Mouse (Mus musculus) heart, adult 9 months (tissue): ENCODE results near the gene Igf2bp3.
A peak's percentile ranks its signal among the peaks of the same experiment; 100 is the strongest.
"Not testable (repeated sequence)": the region's sequence is repeated elsewhere in the genome, so short reads cannot be mapped to it uniquely, and the experiment has no call there.

Experiments
- DNase-seq, 2 experiments: peaks; one replicate each; pipeline ENCODE4 v3.0.0; 2022; ENCODE audit warnings: low spot score in 2 of 2

Gene Igf2bp3

DNA sequence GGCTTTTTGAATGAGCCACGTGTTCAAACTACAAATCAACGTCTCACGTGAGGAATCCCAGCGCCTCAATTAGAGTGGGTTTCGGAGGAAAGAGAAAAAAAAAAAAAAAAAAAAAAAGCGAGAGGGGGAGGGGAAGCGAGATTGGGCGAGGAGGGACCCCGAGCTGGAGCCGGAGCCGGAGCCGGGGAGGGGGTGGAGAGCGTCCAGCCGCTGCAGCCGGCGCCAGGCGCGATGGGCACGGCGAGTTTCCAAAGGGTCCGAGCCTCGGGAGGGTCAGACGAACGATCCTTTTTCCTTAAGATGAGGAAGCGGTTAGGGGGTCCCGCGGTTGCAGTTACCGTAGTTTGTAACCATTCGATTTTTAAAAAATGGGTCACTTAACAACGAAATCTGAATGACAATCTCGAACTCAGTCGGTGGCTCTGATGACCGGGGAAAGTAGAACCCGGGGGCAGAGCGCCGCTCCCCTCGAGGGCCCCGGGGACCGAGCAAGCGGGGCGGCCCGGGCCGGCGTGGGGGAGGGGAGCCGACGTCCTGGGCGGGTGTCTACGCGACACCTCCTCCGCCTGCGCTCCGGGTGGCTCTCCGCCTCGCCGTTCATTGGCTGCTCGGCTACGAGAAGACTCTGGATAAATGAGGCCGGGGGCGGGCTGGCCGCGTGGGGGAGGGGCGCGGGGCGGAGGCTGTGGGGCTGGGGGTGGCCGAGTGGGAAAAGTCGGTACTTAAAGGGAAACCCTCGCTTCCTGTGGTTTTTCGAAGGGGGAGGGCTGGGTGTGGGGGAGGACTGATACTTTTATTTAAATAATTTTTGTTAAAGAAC is at the start of gene Igf2bp3:
Gene Igf2bp3, minus strand, starts transcription at position 30 of the 820 bp plus-strand sequence.
- no peak for DNase-seq

DNA sequence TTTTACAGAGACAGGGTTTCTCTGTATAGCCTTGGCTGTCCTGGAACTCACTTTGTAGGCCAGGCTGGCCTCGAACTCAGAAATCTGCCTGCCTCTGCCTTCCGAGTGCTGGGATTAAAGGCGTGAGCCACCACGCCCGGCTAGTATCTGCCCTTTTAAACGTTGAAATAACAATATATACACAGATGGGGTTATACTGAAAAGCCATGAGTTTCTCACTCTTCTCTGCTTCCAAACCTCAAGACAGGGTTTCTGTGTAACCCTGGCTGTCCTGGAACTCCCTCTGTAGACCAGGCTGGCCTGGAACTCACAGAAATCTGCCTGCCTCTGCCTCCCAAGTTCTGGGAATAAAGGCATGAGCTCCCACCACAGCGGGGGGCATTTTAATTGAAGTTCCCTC is 49.7 kb upstream of the Igf2bp3 start:
- not testable (repeated sequence) for DNase-seq

DNA sequence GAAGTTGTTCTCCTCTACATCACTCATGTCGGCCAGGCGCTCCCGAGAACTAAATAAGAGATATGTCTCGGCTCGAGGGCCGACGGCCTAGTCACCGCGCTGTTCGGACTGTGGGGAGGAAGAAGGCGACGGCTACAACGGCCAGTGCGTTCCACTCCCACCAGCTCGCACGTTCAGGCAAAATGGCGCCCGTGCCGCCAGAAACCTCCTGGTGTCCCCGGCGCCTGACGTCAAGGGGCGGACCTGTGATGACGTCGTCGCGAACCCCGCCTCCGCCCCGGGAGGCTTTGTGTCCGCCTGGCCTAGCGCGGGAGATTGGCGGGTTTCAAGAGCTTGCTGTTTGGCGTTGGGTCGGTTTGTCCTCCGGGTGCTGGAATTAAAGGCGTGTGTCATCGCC is 49.1 kb upstream of the Igf2bp3 start, which contains the start of gene Tra2a:
Gene Tra2a, minus strand, starts transcription at position 187 of the 397 bp plus-strand sequence.
- peak; percentile 95 to 98 for DNase-seq

DNA sequence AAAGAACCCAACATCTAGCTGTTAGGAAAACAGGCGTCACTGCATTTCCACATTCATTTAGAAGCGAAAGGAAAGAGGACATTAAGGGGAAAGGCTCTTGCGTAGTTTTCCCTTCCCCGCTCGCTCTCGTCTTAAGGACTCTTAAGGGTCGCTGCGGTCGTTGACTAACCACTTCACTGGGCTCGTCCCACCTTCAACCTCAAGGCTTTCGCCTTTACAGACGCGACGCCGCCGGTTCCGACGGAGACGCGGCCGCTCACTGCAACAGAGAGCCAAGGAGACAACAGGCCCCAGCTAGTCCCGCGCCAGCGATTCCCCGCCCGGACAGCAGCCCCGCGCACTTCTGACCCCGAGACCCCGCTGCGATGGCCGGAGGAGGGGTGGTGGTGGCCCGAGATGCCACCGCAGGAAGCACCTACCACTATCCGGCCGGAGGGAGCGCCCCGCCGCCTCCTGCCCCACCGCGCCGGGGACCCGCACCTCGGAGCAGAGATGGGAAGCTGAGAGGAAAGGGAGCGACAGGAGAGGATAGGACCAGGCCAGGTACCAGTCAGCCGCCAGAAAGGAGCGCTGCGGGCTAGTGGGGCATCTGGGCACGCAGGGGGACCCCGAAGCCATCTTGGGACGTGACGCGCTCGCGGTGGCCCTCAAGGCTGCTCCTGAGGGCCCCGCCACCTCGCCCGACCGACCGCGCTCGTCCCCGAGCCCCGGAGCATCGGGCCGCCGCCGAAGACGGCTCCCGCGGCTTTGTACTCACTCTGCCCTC is 48.5 kb upstream of the Igf2bp3 start:
- DNase-seq: peak in 1 of 2 experiments; percentile 41

DNA sequence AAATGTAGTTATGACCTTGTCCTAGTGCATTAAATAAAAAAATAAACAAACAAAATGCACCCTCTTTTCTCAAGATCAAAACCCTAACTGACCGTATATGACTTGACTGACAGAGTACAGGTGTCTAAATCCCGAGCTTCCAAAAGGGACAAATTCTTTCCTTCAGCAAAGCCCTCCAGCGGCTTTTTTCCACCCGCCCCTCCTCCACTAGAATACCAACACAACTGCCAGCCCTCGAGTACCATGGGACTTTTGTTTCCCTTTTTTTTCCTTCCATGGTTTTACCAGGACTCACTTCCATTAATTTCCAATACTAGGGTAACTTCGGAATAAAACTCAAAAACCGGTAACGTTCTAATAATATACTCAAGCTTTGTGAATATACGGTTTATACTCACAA is 47.7 kb upstream of the Igf2bp3 start:
- DNase-seq: peak in 1 of 2 experiments; percentile 6

DNA sequence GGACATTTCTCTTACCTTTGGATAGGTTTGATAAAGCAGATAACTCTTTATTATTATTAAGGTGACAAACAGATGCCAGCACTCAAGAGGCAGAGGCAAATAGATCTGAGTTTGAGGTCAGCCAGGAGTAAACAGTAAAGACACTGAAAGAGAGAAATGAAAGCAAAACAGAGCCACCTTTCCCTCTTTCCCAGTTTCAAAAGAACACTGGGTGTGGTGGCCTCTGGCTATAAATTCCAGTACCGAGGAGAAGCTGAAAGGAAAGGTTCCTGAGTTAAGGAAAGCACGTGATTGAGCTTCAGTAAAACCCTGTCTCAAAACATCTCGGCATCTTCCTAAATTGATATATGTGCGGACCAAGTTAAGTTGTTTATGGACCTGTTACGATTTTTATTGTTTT is 45.0 kb upstream of the Igf2bp3 start:
- no peak for DNase-seq

DNA sequence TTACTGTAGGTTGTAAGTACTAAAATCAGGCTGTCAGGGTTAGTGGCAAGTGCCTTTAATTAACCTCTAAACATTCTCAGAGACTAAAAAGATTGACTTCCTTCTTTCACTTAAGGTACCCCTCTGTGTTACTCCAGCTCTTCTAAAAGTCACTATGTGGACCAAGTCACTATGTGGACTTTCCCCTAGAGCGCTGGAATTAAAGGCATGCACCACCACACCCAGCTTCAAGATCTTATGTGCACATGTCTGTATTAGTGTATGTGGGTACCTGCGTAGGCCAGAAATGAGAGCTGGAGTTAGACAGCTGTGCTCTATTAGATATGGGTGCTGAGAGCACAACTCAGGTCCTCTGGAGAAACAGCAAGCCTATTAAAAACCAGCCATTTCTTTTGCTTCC is 43.1 kb upstream of the Igf2bp3 start:
- no peak for DNase-seq

DNA sequence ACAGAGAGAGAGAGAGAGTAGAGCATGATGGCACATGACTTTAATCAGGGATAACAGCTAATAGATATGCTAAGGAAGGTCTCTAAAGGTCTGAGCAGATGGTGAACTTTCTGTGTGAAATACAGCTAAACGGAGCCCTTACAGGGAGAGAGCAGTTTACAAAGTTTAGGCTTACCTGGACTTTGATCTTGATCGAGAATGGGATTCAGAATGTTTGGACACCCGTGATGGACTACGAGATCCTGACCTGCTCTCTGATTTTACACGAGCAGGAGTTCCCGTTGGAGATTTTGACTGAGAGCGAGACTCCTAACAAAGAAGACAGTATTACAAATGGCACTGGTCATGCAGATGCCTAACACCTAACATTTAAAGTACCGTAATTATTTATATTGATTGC is 37.5 kb upstream of the Igf2bp3 start:
- DNase-seq: no peak

DNA sequence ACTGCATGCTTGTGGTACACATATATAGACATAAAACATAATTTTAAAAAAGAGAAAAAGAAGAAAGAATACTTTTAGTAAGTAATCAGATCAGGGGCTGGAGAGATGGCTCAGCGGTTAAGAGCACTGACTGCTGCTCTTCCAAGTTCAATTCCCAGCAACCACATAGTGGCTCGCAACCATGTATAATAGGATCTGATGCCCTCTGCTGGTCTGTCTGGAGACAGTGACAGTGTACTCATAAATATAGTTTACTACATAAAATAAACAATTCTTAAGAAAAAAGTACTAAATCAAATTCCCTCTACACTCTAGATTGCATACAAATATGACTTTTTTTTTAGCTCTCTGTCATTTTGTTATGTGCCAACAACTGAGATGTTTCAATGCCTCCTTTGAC is 36.4 kb upstream of the Igf2bp3 start:
- no peak for DNase-seq

DNA sequence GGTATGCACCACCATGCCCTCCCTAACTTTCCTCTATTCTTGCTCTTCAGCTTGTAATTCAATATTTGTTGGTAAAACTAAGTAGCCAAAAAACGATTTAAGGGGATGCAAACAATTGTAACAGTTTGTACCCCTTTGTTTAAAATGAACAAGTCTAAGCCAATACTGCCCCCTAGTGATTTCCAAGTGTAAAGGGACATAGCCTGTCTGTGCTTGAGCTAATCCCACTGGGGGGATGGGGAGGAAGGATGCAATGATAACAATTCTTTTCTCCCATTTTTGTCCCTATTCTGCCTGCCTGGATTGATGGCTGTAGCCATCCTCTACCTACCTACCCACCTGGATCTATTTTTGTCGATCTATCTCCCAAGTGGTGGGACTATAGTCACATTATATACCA is 32.5 kb upstream of the Igf2bp3 start:
- DNase-seq: peak in 1 of 2 experiments; percentile 13

DNA sequence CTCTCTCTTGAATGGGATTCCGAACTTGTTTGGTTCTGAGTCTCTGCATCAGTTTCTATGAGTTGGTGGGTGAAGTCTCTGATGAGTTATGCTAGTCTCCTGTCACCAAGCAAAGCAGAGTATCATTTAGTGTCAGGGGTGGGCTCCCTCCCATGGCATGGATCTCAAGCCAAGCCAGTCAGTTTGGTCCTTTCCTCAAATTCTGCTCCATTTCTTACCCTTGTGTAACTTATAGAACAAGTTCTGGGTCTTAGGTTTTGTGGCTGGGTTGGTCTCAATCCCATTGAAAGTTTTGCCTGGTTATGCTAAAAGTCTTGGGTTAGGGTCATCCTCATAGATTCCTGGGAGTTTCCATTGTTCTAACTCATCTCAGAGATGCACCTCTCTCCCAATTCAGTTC is 27.6 kb upstream of the Igf2bp3 start:
- DNase-seq: no peak

DNA sequence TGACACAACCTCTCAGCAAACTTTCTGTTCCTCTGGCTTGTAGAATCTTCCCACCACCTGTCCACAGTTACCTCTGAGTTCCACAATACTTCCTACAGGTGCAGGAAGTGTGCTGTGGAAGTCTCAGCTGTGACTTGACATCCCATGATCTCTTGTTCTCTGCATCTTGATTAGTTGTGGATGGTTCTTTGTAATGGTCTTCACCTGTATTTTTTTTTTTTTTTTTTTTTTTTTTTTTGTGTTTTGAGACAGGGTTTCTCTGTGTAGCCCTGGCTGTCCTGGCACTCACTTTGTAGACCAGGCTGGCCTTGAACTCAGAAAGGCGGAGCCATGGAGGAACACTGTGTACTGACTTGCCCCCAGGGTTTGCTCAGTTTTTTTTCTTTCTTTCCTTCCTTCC is 26.8 kb upstream of the Igf2bp3 start:
- no peak for DNase-seq

DNA sequence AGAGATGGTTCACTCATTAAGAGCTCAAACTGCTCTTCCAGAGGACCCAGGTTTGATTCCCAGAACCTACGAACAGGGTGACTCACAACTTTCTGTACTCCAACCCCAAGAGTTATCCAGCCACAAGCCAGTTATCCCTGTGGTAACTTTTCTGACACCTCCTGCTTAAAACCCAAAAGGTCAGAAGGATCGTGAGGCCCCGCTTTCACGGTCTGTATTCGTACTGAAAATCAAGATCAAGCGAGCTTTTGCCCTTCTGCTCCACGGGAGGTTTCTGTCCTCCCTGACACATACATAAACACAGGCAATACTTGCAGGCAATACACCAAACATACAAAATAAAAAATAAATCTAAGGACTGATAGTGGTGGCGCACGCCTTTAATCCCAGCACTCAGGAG is 21.6 kb upstream of the Igf2bp3 start:
- DNase-seq: peak; percentile 98 to 100

DNA sequence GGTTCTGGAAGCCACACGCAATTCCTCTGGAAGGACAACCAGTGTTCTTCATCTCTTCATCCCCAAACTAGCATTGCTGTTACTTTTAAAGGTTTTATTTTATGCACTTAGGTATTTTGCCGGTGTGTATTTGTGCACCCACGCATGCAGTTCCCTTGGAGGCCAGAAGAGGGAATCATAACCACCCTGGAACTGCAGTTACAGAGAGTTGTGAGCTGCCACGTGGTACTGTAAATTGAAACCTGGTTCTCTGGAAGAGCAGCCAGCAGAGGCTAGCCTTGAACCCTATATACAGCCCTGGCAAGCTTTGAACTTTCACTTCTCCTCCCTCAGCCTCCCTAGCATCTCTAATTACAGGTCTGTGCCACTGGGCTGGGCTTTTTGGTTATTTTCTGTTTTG is 18.6 kb upstream of the Igf2bp3 start:
- DNase-seq: no peak

DNA sequence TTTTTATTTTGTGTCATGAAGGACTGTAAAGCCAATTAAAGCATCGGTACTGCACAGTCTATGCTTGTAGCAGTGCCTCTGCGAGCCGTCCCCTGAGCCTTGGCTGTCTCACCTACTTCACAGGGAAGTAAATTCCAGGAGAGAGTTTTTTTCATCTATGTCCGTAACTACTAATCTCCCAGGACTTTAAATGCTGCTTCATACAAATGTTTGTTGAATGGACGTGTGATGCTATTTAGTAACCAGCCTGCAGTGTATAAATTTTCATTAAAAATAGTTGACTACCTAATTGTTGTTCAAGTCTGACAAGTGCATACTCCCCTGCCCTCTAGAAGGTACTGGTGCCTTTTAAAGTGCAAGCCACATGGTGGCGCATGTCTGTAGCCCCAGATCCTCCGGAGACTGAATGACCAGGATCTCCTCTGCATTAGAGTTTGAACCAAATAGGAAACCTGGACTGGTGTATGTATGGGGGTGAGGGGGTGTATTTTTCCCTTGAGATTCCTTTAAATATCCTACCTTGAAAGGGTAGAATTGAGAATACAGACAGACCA is 13.4 kb upstream of the Igf2bp3 start:
- no peak for DNase-seq

DNA sequence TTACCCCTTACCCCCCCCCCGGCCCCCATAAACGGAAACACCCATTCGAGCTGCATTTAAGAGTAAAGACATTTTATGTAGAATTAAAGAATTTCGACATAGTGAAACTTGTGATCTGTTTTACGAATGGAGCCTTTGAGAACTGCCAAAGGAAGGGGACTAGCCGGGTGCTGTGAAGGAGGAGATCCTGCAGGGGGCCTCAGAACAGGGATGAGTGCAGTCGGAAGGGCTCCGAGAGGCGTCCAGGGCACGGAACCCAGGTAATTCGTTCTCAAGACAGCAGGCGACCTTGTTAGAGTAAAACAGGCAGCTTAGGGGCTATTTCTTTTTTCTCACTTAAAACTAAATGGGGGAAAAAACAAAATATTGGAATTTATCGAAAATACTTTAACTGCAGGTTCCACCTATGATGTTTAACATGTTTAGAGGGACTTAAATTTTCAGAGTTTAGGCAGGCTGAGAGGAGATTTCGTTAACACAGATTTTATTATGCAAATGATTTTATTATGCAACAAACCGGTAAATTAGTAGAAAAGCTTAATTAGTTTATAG is 12.5 kb upstream of the Igf2bp3 start:
- DNase-seq: no peak

DNA sequence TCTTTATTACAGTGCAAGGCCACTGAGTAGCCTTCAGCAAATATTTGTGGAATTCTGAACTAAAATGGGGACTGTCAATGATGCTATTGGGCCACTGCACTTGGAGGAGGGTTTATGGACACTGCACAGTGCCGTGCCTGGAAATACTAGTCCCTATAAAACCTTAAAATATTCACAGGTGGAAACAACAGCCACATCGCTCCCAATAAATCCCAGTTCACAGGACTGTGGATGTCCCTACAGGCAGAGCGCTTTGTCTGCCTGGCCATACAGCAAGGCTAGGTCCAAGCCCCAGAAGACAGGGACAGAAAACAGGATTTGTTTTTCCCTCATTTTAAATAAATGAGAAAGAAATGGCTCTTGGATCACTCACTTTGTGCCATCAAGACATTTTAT is 11.0 kb upstream of the Igf2bp3 start:
- no peak for DNase-seq

DNA sequence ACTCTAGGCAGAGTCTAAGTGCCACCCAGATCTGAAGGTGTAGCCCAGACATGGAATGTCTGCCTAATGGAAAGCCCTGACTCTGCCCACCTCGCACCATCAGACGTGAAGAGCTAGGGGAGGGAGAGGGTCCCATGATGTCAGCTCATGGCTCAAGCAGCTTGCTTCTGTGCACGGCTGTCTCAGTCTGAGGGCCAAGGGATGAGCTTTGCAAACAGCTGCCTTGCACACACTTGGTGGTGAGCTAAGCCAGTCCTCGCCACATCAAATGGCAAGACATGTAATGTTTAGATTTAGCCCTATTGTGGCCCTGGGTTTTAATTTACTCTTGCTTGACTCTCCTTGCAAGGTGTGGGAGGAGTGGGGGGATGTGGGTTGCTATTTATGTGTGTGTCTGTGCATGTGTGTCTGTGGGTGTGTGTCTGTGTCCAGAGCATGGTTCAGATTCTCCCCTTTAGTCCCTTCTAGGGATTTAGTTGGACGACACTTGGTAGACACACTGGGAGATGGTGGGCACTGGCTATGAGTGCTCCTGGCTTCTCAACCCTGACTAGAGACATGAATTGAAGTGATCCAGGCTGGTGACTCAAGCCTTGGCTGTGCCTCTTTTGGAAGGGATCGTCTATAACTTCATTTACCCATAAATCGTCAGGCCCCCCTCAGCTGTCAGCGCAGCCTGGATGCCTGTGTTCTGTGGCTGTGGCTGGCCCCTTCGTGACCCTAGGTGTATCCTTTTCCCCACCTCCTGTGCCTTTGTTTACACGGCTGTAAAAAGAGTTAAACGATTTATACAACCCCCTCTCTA is 10.4 kb upstream of the Igf2bp3 start:
- no peak for DNase-seq

DNA sequence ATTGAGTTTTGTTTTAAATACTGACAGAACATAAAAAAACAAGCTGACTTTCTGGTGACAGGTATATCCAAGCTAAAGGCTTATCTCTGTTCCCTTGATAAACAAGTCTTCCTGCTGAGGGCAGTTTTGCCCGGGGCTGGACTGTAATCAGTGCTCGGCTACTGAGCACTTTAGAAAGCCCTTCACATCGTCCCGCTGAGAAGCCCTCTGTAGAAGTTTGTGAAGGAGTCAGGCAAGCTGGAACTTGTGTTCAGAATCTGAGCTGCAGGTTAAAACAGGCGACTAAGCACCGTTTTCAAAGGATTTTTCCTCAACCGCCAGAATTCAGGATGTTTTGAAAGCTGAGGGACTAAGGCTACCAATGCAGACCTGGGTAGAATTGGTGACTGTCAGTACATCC is 7.1 kb upstream of the Igf2bp3 start:
- DNase-seq: no peak

DNA sequence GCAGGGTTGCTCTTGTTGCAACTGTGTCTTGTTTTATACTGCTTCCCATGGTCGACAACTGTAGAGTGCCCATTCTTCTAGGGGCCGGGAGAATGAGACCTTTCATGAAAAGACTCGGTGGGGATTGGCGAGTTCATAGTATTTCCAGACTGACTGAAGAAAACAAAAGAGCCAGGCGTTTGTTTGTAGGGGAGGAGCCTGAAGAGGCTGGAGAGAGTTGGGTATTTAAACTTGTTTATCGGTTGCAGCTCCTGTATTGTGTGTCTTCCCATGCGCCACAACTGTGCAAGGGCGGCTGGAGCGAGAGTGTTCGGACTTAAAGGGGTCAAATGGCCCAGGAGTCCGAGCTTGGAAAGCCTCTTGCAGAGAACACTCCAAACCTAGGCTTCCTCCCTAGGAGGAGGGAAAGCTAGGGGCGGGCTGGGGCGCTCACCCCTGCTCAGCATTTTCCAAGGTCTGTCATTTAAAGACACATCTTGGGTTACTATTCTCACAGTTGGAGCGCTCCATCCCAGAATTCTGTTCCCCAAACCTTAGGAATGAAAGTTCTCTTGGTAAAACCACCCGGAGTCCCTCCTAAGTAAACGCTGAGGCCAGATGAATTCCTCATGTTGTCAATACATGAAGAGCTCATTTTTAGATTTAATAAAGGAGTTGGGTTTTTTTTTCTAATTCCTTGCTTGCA is 5.3 kb upstream of the Igf2bp3 start:
- no peak for DNase-seq

DNA sequence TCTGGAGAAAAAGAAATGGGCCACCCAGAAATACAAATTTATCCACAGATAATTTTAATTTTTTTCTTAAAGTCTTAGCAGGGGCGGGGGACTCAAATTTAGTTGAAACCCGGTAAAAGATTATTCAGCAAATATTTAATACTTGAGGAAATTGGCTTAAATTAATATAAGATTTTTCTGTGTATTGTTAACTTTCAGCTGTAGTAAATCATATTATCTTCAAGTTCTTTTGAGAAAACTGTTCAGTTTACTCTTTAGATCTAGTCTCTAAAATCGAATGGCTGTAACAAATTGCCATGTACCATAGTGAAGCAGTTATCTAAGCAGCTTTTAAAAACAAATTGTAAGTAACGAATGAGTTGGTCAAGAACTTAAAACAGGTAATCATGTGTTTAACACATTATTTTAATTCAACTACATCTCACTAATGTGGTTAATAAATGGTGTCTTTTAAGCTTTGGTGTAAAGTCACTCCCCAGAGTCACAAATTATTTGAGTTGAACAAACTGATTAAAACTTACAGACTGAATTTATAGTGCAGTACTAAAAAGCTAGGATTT is 4.3 kb upstream of the Igf2bp3 start:
- no peak for DNase-seq
